Mouse (Mus musculus) hindbrain, embryonic 16.5 days (tissue): ENCODE data around the gene Ppl. TPM values are rescaled to one million over a fixed set of nuclear protein-coding genes. Genes with fewer than 3 reads are reported as not detected.
A peak's percentile ranks its signal among the peaks of the same experiment; 100 is the strongest.

Source experiments
- ATAC-seq: fragments of 200-750 bp; cut with Nextera tagmentation; 2 replicates; pipeline ENCODE4 v1.8.0; 2017; ENCODE audit warnings: moderate TSS enrichment, moderate library complexity
- H3K27ac ChIP-seq: fragments of 300-500 bp; sonication (generic); 2 replicates; pipeline ENCODE4 v1.5.1; 2014; ENCODE audit warnings: low read depth, mild to moderate bottlenecking, control low read depth, low read length, moderate library complexity
- H3K27me3 ChIP-seq: fragments of 300-500 bp; sonication (generic); replicated peaks from 2 replicates; pipeline ENCODE4 v1.6.1; 2014; ENCODE audit warnings: low read length; ENCODE audit not compliant: control insufficient read depth, insufficient read depth
- H3K36me3 ChIP-seq: fragments of 300-500 bp; sonication (generic); 2 replicates; pipeline ENCODE4 v1.6.1; 2014; ENCODE audit warnings: mild to moderate bottlenecking, low read length, moderate library complexity, mixed read lengths; ENCODE audit not compliant: control insufficient read depth, insufficient read depth
- H3K4me1 ChIP-seq: fragments of 300-500 bp; sonication (generic); 2 replicates; pipeline ENCODE4 v1.6.1; 2014; ENCODE audit warnings: low read depth, low read length; ENCODE audit not compliant: control insufficient read depth, insufficient read depth
- H3K4me2 ChIP-seq: fragments of 300-500 bp; sonication (generic); 2 replicates; pipeline ENCODE4 v1.6.1; 2014; ENCODE audit warnings: mild to moderate bottlenecking, low read length, control low read depth, moderate library complexity
- H3K4me3 ChIP-seq: fragments of 300-500 bp; sonication (generic); 2 replicates; pipeline ENCODE4 v1.5.1; 2014; ENCODE audit warnings: mild to moderate bottlenecking, low read length, control low read depth, moderate library complexity
- H3K9ac ChIP-seq: fragments of 300-500 bp; sonication (generic); 2 replicates; pipeline ENCODE4 v1.6.1; 2014; ENCODE audit warnings: low read depth, mild to moderate bottlenecking, control low read depth, low read length, moderate library complexity
- H3K9me3 ChIP-seq: fragments of 300-500 bp; sonication (generic); 2 replicates; pipeline ENCODE4 v1.6.1; 2014; ENCODE audit warnings: mild to moderate bottlenecking, low read length, moderate library complexity; ENCODE audit not compliant: control insufficient read depth
- WGBS: fragments of 180-500 bp; shearing (Covaris S2); extraction: QIAGEN DNeasy Blood & Tissue Kit; methylation state at CpG from one replicate; pipeline ENCODE4 v1.1.7; 2014; 5-methylcytosine and 5-hydroxymethylcytosine counted together
- polyA plus RNA-seq: library from polyadenylated mRNA; unstranded; fragments of >200 nt; fragmentation: Nextera tagmentation; extraction: Ambion mirVana; gene quantifications from 2 replicates; pipeline ENCODE4 v1.2.1, GENCODE M21; 2015

The Ppl gene
- polyA plus RNA-seq, 1 experiment from 2014 or later = 0.16 TPM

DNA sequence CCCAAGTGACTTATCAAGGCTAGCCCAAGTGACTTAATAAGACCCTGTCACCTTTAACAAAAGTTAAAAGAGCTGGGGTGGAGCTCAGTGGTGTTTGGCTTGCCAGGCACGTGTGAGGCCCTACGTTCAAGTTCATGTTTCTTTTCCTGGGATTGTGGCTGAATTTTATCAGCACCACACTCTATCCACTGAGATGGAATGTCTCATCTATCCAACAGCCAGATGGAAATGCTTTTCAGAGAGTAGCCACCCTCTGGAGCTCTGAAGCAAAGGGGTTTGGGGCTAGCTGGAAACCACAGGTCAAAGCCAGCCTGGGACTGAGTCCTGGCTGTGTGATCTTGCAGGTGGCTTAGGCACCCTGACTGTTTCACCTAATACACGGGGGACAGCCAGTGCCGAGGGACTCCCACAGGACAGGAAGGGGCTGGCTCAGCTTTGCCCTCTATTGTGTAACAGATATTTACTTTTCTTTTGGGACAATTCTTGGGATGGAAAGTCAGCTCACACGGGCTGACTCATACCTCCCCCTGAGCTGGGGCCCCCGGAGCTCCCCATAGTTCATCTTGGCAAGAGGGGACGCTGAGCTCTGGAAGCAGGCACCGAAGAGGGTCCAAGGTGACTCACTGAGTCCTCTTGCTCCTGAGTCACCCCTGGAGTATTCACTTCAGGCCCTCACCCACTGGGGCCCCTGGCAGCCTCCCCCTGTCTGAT, 3.5 kb upstream of the Ppl start:
- no peak overlapping the region for H3K9ac ChIP-seq
- H3K4me3 ChIP-seq = no peak overlapping the region
- no peak for ATAC-seq
- H3K27me3 ChIP-seq = peaks cover 30% of the 10 kb centered on the region
- no peak overlapping the region for H3K27ac ChIP-seq
- H3K4me2 ChIP-seq = no peak overlapping the region
- no peaks in the 10 kb centered on the region for H3K36me3 ChIP-seq
- no peaks in the 10 kb centered on the region for H3K9me3 ChIP-seq
- H3K4me1 ChIP-seq = peaks cover 3% of the 10 kb centered on the region; the same call in 1 of the 2 replicates
- WGBS = 68% methylated on average over 8 of the region's 8 CpGs

DNA sequence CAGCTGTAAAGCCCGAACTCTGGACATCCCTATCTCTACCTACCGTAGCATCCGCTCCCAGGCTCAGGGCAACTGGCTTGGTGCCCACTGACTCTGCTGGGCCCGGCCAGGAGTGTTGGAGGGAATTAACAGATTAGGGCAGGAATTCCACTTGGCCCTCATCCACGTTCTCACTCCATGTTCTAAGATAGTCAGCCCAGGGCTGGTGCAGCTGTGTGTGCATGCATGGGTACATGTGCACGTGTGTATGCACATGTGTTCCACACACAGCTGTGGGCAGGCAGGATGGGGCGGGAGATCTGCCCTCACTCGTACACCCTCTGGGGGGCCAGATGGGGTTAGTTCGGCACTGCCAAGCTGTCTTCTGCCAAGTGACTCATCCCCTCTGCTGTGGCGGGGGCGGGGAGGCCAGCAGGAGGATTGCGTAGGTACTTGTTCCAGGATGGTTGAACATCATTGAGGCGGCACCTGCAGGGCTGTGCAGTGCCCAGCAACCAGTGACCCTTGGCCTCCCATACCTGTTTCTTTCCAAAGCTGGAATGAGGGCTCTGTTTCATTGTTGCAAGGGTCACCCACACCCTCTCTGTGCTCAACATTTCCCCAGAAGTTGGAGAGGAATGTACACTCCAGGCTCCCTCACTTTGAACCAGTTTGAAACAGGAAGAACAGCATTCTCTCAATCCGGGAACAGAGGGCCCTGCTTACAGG, 2.6 kb upstream of the Ppl start:
- peaks cover 38% of the 10 kb centered on the region for H3K27me3 ChIP-seq
- H3K9ac ChIP-seq = no peak overlapping the region
- H3K27ac ChIP-seq = no peak overlapping the region
- peak; percentile 46; the same call in 1 of the 2 replicates for ATAC-seq
- no peaks in the 10 kb centered on the region for H3K36me3 ChIP-seq
- H3K4me3 ChIP-seq = no peak overlapping the region
- H3K9me3 ChIP-seq = no peaks in the 10 kb centered on the region
- H3K4me1 ChIP-seq = peaks cover 3% of the 10 kb centered on the region; the same call in 1 of the 2 replicates
- no peak overlapping the region for H3K4me2 ChIP-seq
- 62% methylated on average over 13 of the region's 14 CpGs for WGBS

DNA sequence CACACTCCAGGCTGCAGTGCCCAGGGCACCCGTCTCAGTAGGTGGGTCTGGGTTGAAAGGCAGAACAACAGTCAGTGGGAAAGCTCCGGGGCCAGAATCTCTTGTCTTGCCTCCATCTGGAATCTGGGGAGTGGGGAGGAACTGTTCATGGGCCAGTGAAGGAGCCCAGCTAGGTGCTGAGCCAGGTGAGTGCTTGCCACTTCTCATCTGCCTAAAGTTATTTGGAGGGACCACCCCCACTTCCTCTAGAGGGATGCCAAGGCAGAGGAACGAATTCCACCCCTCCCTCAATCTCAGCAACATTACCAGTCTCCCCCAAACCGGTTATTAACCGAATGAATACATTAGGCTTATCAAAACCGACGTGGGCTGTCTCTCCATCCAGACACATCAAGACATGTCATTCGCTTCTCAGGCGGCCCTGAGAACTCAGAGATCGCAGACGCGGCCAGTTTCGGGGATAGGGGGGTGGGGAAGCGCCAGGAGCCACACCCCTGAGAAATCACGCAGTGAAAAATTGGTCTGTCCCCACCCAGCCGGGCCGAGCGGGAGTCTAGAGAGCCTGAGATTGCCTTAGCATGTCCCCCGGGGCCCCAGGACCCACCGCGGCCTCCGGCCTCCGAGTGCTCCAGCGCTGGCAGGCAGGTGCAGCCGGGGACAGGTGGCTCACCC, 834 bp downstream of the Ppl start:
- no peak overlapping the region for H3K9ac ChIP-seq
- ATAC-seq = no peak
- no peaks in the 10 kb centered on the region for H3K9me3 ChIP-seq
- H3K27me3 ChIP-seq = peaks cover 41% of the 10 kb centered on the region
- H3K4me1 ChIP-seq = peaks cover 3% of the 10 kb centered on the region; the same call in 1 of the 2 replicates
- no peak overlapping the region for H3K4me3 ChIP-seq
- H3K27ac ChIP-seq = no peak overlapping the region
- WGBS = 1% methylated on average over 25 of the region's 25 CpGs
- H3K4me2 ChIP-seq = no peak overlapping the region; the same call in 1 of the 2 replicates
- no peaks in the 10 kb centered on the region for H3K36me3 ChIP-seq

DNA sequence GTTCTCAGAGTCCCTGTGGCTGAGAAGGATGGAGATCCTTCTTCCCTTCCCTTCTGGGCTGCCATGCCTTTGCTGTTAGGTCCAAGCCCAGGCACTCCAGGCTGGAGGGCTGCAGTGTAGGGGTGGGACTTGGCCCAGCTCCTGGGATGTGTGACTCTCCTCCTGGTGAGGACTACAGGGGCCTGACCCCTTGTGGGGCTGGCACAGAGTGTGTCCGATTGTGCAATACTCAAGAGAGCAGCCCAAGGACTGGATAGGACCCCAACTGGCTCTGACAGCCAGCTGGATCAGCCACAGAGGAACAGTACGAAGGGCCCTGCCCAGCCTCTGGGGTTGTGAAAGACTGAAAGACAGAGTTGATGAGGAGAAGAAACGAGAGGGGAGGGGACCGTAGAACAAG, 1.5 kb downstream of the Ppl start:
- no peak for ATAC-seq
- Histone ChIP-seq H3K9ac (no peak overlapping the region), H3K9me3 (no peaks in the 10 kb centered on the region), H3K4me2 (no peak overlapping the region), H3K36me3 (no peaks in the 10 kb centered on the region), H3K4me1 (peaks cover 3% of the 10 kb centered on the region; the same call in 1 of the 2 replicates), H3K27me3 (peaks cover 41% of the 10 kb centered on the region), H3K27ac (no peak overlapping the region), H3K4me3 (no peak overlapping the region)
- 8% methylated on average over 4 of the region's 4 CpGs for WGBS

DNA sequence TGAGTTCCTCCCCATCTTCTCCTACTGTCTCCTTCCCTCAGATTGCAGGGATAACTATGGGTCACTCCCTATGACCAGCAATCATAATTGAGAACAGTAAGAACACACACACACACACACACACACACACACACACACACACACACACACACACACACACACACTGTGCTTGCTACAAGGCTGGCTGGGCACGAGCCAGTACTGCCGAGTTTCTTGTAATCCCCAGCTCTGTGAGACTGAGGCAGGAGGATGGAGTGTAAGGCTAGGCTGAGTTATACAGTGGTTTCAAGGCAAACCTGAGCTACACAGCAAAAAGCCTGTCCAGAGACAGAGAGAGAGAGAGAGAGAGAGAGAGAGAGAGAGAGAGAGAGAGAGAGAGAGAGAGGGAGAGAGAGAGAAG, 2.0 kb downstream of the Ppl start:
- ATAC-seq = no peak
- 39% methylated on average over 2 of the region's 2 CpGs for WGBS

DNA sequence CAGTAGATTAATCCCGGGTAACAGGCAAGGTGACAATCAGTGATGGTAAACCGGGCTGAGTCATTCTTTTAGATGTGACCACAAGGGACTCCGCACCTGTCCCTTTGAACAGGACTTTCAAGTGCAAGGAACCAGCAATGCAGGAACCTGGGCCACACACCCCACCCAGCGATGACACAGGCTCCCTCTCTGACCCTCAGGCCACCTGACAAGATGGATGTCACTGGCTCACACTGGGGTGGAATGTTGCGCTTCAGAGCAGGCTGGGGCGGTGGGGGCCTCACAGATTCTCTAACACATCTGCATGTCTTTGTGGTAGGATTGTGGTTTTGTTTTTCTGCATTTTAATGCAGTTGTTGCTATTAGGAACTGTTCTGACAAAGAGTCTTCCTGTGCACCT, 8.7 kb downstream of the Ppl start:
- no peak for ATAC-seq
- no peaks in the 10 kb centered on the region for H3K36me3 ChIP-seq
- no peak overlapping the region for H3K27ac ChIP-seq
- WGBS = 76% methylated on average over 6 of the region's 6 CpGs
- no peaks in the 10 kb centered on the region; the same call in 1 of the 2 replicates for H3K27me3 ChIP-seq
- H3K9me3 ChIP-seq = no peaks in the 10 kb centered on the region
- no peak overlapping the region for H3K9ac ChIP-seq
- no peak overlapping the region for H3K4me3 ChIP-seq
- H3K4me1 ChIP-seq = no peaks in the 10 kb centered on the region
- H3K4me2 ChIP-seq = no peak overlapping the region

More for the DNA sequence above, 2.0 kb downstream of the Ppl start:
- Histone ChIP-seq H3K27me3 (peaks cover 40% of the 10 kb centered on the region), H3K9me3 (no peaks in the 10 kb centered on the region), H3K4me2 (no peak overlapping the region), H3K4me1 (peaks cover 3% of the 10 kb centered on the region; the same call in 1 of the 2 replicates), H3K36me3 (no peaks in the 10 kb centered on the region), H3K9ac (no peak overlapping the region), H3K27ac (no peak overlapping the region), H3K4me3 (no peak overlapping the region)

DNA sequence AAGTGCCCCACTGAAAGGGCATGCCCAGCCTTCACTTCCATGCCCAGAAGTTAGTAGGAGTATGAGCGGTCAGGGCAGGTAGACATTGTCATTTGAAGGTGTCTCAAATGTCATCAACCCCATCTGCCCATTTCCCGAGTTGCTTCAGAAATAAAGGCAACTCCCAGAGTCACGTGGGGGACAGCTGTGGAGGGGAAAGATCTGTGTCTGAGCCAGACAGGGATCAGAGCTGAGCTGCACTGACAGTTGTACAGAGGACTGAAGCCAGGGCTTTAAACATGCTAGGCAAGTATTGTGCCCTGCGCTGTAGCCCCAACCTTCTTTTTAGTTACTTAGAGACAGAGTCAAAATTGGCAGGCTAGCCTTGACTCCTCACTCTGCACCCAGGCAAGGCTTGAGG, 12.4 kb downstream of the Ppl start:
- Histone ChIP-seq H3K9ac (no peak overlapping the region), H3K27ac (no peak overlapping the region), H3K9me3 (no peaks in the 10 kb centered on the region), H3K27me3 (no peaks in the 10 kb centered on the region; the same call in 1 of the 2 replicates), H3K36me3 (no peaks in the 10 kb centered on the region), H3K4me3 (no peak overlapping the region), H3K4me2 (no peak overlapping the region), H3K4me1 (no peaks in the 10 kb centered on the region)
- ATAC-seq = no peak
- WGBS = 77% methylated on average over 4 of the region's 4 CpGs

DNA sequence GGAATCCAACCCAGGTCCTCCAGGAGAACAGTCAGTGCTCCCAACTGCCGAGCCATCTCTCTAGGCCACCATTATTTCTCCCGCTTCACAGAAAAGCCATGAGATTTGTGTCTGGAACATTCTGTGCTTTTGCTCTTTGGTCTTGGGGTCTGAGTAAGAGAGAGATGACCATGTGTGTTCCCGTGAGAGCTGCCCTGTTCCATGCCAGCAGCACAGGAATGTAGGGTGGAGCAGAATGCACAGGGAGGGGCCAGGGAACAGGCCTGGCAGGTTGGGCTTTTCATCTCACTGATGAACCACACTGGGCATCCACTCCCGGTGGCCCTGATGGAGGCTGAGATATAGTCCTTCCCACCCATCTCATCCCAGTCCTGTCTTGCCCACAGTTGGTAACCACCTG, 12.8 kb downstream of the Ppl start:
- H3K9me3 ChIP-seq = no peaks in the 10 kb centered on the region
- WGBS = 82% methylated on average over 4 of the region's 4 CpGs
- H3K27me3 ChIP-seq = no peaks in the 10 kb centered on the region; the same call in 1 of the 2 replicates
- H3K36me3 ChIP-seq = no peaks in the 10 kb centered on the region
- H3K4me1 ChIP-seq = no peaks in the 10 kb centered on the region
- H3K9ac ChIP-seq = no peak overlapping the region
- no peak overlapping the region for H3K4me3 ChIP-seq
- H3K4me2 ChIP-seq = no peak overlapping the region
- ATAC-seq = no peak
- no peak overlapping the region for H3K27ac ChIP-seq

DNA sequence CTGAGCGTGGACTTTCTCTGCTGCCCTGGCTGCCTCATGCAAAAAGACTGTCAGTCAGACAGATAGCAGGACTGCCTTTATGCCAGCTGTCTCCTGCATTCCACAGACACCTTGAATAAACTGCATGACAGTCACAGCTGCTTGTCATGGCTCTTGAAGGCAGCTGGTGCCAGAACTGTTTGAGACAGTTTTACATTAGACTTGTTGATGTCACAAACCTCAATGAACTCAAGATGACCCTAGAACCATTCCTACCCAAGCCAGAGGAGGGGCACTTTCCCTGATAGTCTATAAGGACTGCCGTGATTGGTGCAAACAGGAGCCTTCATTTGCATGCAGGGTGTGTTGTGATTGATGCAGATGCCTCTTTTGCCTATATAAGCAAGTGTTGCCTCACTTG, 18.6 kb downstream of the Ppl start:
- Histone ChIP-seq H3K9ac (no peak overlapping the region), H3K9me3 (no peaks in the 10 kb centered on the region), H3K4me2 (no peak overlapping the region), H3K4me3 (no peak overlapping the region), H3K27me3 (no peaks in the 10 kb centered on the region), H3K27ac (no peak overlapping the region), H3K4me1 (no peaks in the 10 kb centered on the region; the same call in 1 of the 2 replicates), H3K36me3 (no peaks in the 10 kb centered on the region)
- ATAC-seq = no peak
- 48% methylated on average over 2 of the region's 2 CpGs for WGBS
